Mouse (Mus musculus) CH12.LX (cell line): ENCODE data around the gene Zfp36. TPM values are rescaled to one million over a fixed set of nuclear protein-coding genes. Genes with fewer than 3 reads are reported as not detected.
A peak's percentile ranks its signal among the peaks of the same experiment; 100 is the strongest.

Source experiments
- DNase-seq: peaks from one replicate; pipeline ENCODE4 v3.0.0-alpha.2; 2013; ENCODE audit errors: extremely low read depth
- H3K27ac ChIP-seq: 2 replicates; pipeline ENCODE4 v1.5.1; 2012; ENCODE audit warnings: low read depth, mild to moderate bottlenecking, control low read depth, moderate library complexity; ENCODE audit not compliant: insufficient read depth
- H3K27me3 ChIP-seq: replicated peaks from 2 replicates; pipeline ENCODE3; 2012; ENCODE audit warnings: inconsistent platforms
- H3K36me3 ChIP-seq, 2 experiments: replicated peaks in 1 of 2; 2 replicates each; pipeline versions ENCODE3 to v1.6.1; 2012; ENCODE audit warnings: inconsistent platforms in 1 of 2, low read length in 1 of 2, mild to moderate bottlenecking in 1 of 2, mixed read lengths in 1 of 2, moderate library complexity in 1 of 2; ENCODE audit not compliant: control insufficient read depth in 1 of 2, insufficient read depth in 1 of 2
- H3K4me1 ChIP-seq, 2 experiments: 2 replicates each; pipeline ENCODE4 v1.6.1; 2012; ENCODE audit warnings: inconsistent platforms in 1 of 2, moderate library complexity in 1 of 2; ENCODE audit not compliant: insufficient read depth in 2 of 2, control insufficient read depth in 1 of 2
- H3K4me2 ChIP-seq: 2 replicates; pipeline ENCODE4 v1.6.1; 2012; ENCODE audit warnings: low read depth, mild to moderate bottlenecking, control low read depth; ENCODE audit not compliant: poor library complexity, insufficient read depth, severe bottlenecking
- H3K4me3 ChIP-seq, 3 experiments: fragments of 150-350 bp in 1 of 3; sonication (generic) in 1 of 3; replicated peaks in 1 of 3; 2 replicates each; pipeline versions ENCODE3 to v1.5.1; 2011 to 2012; ENCODE audit warnings: low read depth in 2 of 3, low read length in 2 of 3, mild to moderate bottlenecking in 2 of 3, moderate library complexity in 2 of 3, control low read depth in 1 of 3, improper control_type of control experiment in 1 of 3, inconsistent platforms in 1 of 3, mixed read lengths in 1 of 3; ENCODE audit not compliant: poor library complexity in 1 of 3
- H3K79me2 ChIP-seq: replicated peaks from 2 replicates; pipeline ENCODE4 v1.6.1; 2012; ENCODE audit warnings: mild to moderate bottlenecking, moderate library complexity; ENCODE audit not compliant: control insufficient read depth, poor library complexity, insufficient read depth, severe bottlenecking; ENCODE audit errors: extremely low read depth
- H3K9ac ChIP-seq: 2 replicates; pipeline ENCODE4 v1.6.1; 2012; ENCODE audit warnings: low read depth, mild to moderate bottlenecking, control low read depth, moderate library complexity; ENCODE audit not compliant: insufficient read depth
- H3K9me3 ChIP-seq: replicated peaks from 2 replicates; pipeline ENCODE3; 2012; ENCODE audit warnings: low read length, inconsistent platforms, mixed read lengths
- CHD2 ChIP-seq: IDR thresholded peaks from 2 replicates; pipeline ENCODE4 v1.6.1; 2011; ENCODE audit warnings: low read length, improper control_type of control experiment
- CTCF ChIP-seq, 2 experiments: IDR thresholded peaks in 1 of 2; conservative IDR thresholded peaks in 1 of 2; 2 replicates each; pipeline ENCODE4 v1.5.1; 2011 to 2012; ENCODE audit warnings: low read depth in 2 of 2, low read length in 2 of 2, improper control_type of control experiment in 1 of 2, inconsistent platforms in 1 of 2, mild to moderate bottlenecking in 1 of 2, moderate library complexity in 1 of 2
- E2F4 ChIP-seq: IDR thresholded peaks from 2 replicates; pipeline ENCODE4 v1.6.1; 2011; ENCODE audit warnings: low read depth, low read length, improper control_type of control experiment; ENCODE audit not compliant: insufficient replicate concordance
- ELF1 ChIP-seq: IDR thresholded peaks from 2 replicates; pipeline ENCODE4 v1.6.1; 2014; ENCODE audit warnings: low read depth, mild to moderate bottlenecking, inconsistent platforms, low read length, improper control_type of control experiment
- EP300 ChIP-seq: IDR thresholded peaks from 2 replicates; pipeline ENCODE4 v1.6.1; 2011; ENCODE audit warnings: low read length, improper control_type of control experiment
- GABPA ChIP-seq: IDR thresholded peaks from 2 replicates; pipeline ENCODE4 v1.6.1; 2012; ENCODE audit warnings: low read depth, low read length, improper control_type of control experiment, inconsistent platforms; ENCODE audit not compliant: insufficient replicate concordance
- JUN ChIP-seq: IDR thresholded peaks from 2 replicates; pipeline ENCODE4 v1.6.1; 2011; ENCODE audit warnings: low read depth, mild to moderate bottlenecking, low read length, improper control_type of control experiment, moderate library complexity; ENCODE audit not compliant: insufficient read depth
- KAT2A ChIP-seq: IDR thresholded peaks from 2 replicates; pipeline ENCODE4 v1.6.1; 2012; ENCODE audit warnings: low read length, improper control_type of control experiment, inconsistent platforms; ENCODE audit not compliant: insufficient replicate concordance
- MAFK ChIP-seq: IDR thresholded peaks from 2 replicates; pipeline ENCODE4 v1.6.1; 2011; ENCODE audit warnings: low read length, improper control_type of control experiment; ENCODE audit not compliant: insufficient replicate concordance
- MAZ ChIP-seq: IDR thresholded peaks from 2 replicates; pipeline ENCODE4 v1.6.1; 2012; ENCODE audit warnings: low read depth, mild to moderate bottlenecking, inconsistent platforms, low read length, improper control_type of control experiment, moderate library complexity
- MEF2A ChIP-seq: IDR thresholded peaks from 2 replicates; pipeline ENCODE4 v1.6.1; 2014; ENCODE audit warnings: low read depth, mild to moderate bottlenecking, inconsistent platforms, low read length, improper control_type of control experiment, borderline replicate concordance
- MYC ChIP-seq: IDR thresholded peaks from 2 replicates; pipeline ENCODE4 v1.6.1; 2011; ENCODE audit warnings: low read depth, mild to moderate bottlenecking, improper control_type of control experiment, low read length
- NELFE ChIP-seq: IDR thresholded peaks from 2 replicates; pipeline ENCODE4 v1.6.1; 2011; ENCODE audit warnings: low read depth, low read length, improper control_type of control experiment
- NRF1 ChIP-seq: IDR thresholded peaks from 2 replicates; pipeline ENCODE4 v1.6.1; 2014; ENCODE audit warnings: low read depth, mild to moderate bottlenecking, inconsistent platforms, low read length, improper control_type of control experiment, moderate library complexity
- PAX5 ChIP-seq: IDR thresholded peaks from 2 replicates; pipeline ENCODE4 v1.6.1; 2012; ENCODE audit warnings: low read length, inconsistent platforms, mixed read lengths
- POLR2A ChIP-seq: IDR thresholded peaks from 2 replicates; pipeline ENCODE4 v1.6.1; 2011; ENCODE audit warnings: low read depth, mild to moderate bottlenecking, improper control_type of control experiment, low read length
- RAD21 ChIP-seq: IDR thresholded peaks from 2 replicates; pipeline ENCODE4 v1.6.1; 2011; ENCODE audit warnings: low read depth, mild to moderate bottlenecking, low read length, improper control_type of control experiment, moderate library complexity
- RCOR1 ChIP-seq: conservative IDR thresholded peaks from 2 replicates; pipeline ENCODE4 v1.6.1; 2012; ENCODE audit warnings: low read depth, mild to moderate bottlenecking, inconsistent platforms, low read length, improper control_type of control experiment
- SIN3A ChIP-seq: IDR thresholded peaks from 2 replicates; pipeline ENCODE4 v1.6.1; 2012; ENCODE audit warnings: low read length, improper control_type of control experiment, inconsistent platforms
- SMC3 ChIP-seq: IDR thresholded peaks from 2 replicates; pipeline ENCODE4 v1.6.1; 2011; ENCODE audit warnings: low read depth, low read length, improper control_type of control experiment
- UBTF ChIP-seq: IDR thresholded peaks from 2 replicates; pipeline ENCODE4 v1.6.1; 2012; ENCODE audit warnings: low read depth, mild to moderate bottlenecking, inconsistent platforms, low read length, improper control_type of control experiment, moderate library complexity
- USF1 ChIP-seq: IDR thresholded peaks from 2 replicates; pipeline ENCODE4 v1.6.1; 2014; ENCODE audit warnings: low read depth, mild to moderate bottlenecking, inconsistent platforms, low read length, improper control_type of control experiment
- USF2 ChIP-seq: conservative IDR thresholded peaks from 2 replicates; pipeline ENCODE4 v1.6.1; 2011; ENCODE audit warnings: low read depth, low read length, improper control_type of control experiment
- ZC3H11A ChIP-seq: IDR thresholded peaks from 2 replicates; pipeline ENCODE4 v1.6.1; 2012; ENCODE audit warnings: low read depth, mild to moderate bottlenecking, inconsistent platforms, low read length, improper control_type of control experiment
- ZKSCAN1 ChIP-seq: IDR thresholded peaks from 2 replicates; pipeline ENCODE4 v1.6.1; 2012; ENCODE audit warnings: low read depth, inconsistent platforms, low read length, improper control_type of control experiment, borderline replicate concordance
- ZMIZ1 ChIP-seq: IDR thresholded peaks from 2 replicates; pipeline ENCODE4 v1.6.1; 2012; ENCODE audit warnings: low read depth, mild to moderate bottlenecking, inconsistent platforms, low read length, improper control_type of control experiment
- dilution Hi-C: fragments of 300-500 bp; cut with MboI; formaldehyde crosslinking; loops from 2 replicates; pipeline ENCODE4 v1.14.3; 2020; ENCODE audit warnings: low sequenced_read_pairs; ENCODE audit not compliant: extremely low pct_unique_long_range_greater_than_20kb, extremely low pct_ligation_motif_present
- in situ Hi-C: fragments of 300-500 bp; cut with MboI; formaldehyde crosslinking; loops from 3 replicates; pipeline ENCODE4 v1.14.3; 2019; ENCODE audit warnings: low sequenced_read_pairs, low pct_ligation_motif_present, low pct_unique_long_range_greater_than_20kb, mixed read lengths
- polyA plus RNA-seq: library from polyadenylated mRNA; unstranded; fragments of >175 nt; gene quantifications from 2 replicates; pipeline ENCODE4 v1.2.1, GENCODE M21; 2012; ENCODE audit warnings: low read depth; ENCODE audit not compliant: insufficient read length
- total RNA-seq, 2 experiments: library from RNA; depleted of rRNA; stranded (reverse); fragments of 300-350 nt in 1 of 2; fragments of >200 nt in 1 of 2; gene quantifications; 2 replicates each; pipeline ENCODE4 v1.2.3; 2012 to 2014

Zfp36 gene
- total and polyA plus RNA-seq, 3 experiments: 1.9 to 9.9 (median 2.8) TPM

DNA sequence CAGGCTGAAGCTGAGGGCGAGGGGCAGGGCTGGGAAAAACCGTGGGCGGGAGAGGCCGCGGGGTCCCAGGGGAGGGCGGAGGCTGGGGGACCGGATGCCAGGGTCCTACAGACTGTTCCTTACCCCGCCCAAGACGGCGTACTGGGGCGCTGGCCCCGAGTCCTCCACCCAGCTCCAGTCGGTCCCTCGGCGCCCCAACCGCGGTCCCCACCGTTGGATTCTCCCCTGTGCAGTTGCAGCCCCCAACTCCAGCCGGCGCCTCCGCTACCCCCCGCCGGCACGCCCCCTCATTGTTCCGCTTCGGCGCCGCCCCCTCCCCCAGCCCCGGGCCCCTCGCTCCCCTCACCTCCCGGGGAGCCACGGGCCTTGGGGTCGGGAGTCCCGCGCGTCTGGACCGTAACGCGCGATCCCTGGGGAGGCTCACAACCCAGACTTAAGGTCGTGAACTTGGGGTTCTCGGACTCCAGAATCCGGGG lies 8.5 kb downstream of the Zfp36 start:
- TF ChIP-seq JUN (no peak), NELFE (no peak), USF2 (no peak), CTCF (conservative IDR thresholded peaks at IDR 0.05 in 1 of 2, IDR thresholded peaks at IDR 0.05 in 1 of 2; ENCODE audit: low read depth in 2 of 2, low read length in 2 of 2) (no peak), MEF2A (0 out of 2 replicates have a peak, but pooled peaks have one; percentile 1), KAT2A (no peak), NRF1 (no peak), PAX5 (no peak), ELF1 (no peak), SMC3 (no peak), UBTF (0 out of 2 replicates have a peak, but pooled peaks have one; percentile 16), EP300 (no peak), ZC3H11A (no peak), E2F4 (no peak), USF1 (no peak), RCOR1 (no peak), ZMIZ1 (no peak), SIN3A (0 out of 2 replicates have a peak, but pooled peaks have one; percentile 8), ZKSCAN1 (no peak), MYC (no peak), RAD21 (no peak), CHD2 (no peak), GABPA (no peak), MAFK (no peak), POLR2A (no peak), MAZ (no peak)
- Histone ChIP-seq H3K36me3 (peaks cover 0 to 33% of the 10 kb centered on the region in 2 experiments), H3K27me3 (no peaks in the 10 kb centered on the region), H3K4me3 (peak overlapping the region; percentile 70 to 73 (median 70)), H3K9ac (peak overlapping the region; percentile 83), H3K4me2 (peak overlapping the region; percentile 86), H3K79me2 (peaks cover 4% of the 10 kb centered on the region; the same call in 1 of the 2 replicates), H3K9me3 (no peaks in the 10 kb centered on the region), H3K27ac (no peak overlapping the region), H3K4me1 (peaks cover 7 to 31% of the 10 kb centered on the region in 2 experiments)
- dilution Hi-C loops: no loop called here
- in situ Hi-C loops: no loop called here
- DNase-seq: no peak
